Mouse (Mus musculus) urinary bladder, adult 2 months (tissue): Measurements from ENCODE around the gene Mettl6. TPM values are rescaled to one million over a fixed set of nuclear protein-coding genes. Genes with fewer than 3 reads are reported as not detected.

Experiments
- DNase-seq: peaks from one replicate; pipeline ENCODE4 v3.0.0; 2022; ENCODE audit warnings: low spot score
- polyA plus RNA-seq: library from polyadenylated mRNA; depleted of rRNA; stranded (reverse); fragments of >200 nt; gene quantifications from 2 replicates; pipeline ENCODE4 v1.2.3, GENCODE M21; 2012; rRNA removed

The Mettl6 gene
- polyA plus RNA-seq, 1 experiment: 15.0 TPM

GRCm38 (mm10) chr14:31433126-31433525 lies 61.7 kb downstream of the Mettl6 start:
- DNase-seq: no peak

GRCm38 (mm10) chr14:31432424-31432823 lies 62.4 kb downstream of the Mettl6 start:
- DNase-seq: no peak

GRCm38 (mm10) chr14:31431789-31432330 lies 63.0 kb downstream of the Mettl6 start:
- DNase-seq: no peak

DNA sequence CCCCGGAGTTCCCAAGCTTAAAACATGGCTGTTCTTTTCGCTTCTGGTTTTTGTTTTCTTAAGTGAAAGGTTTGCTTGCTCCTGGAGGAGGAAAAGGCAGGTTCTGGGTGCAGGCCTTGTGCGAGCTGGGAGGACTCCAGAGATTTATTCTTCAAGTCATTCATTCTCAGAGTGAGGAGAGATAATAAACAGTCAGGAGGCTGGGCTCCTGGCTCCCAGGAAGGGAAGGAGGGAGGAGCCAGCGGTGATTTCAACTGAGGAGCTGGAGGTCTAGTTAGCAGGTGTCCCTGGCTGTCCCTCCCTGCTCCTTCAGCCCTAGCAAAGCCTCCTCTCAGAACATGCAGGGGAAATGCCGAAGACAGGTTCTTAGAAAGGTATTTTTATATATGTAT lies 65.8 kb downstream of the Mettl6 start:
- DNase-seq: no peak

- DNase-seq: no peak
Measured at GRCm38 (mm10) chr14:31428211-31429003, 66.4 kb downstream of the Mettl6 start.

Other genes starting within 250 kb of the Mettl6 start
- gene Phf7, start 243.7 kb downstream of the Mettl6 start, polyA plus RNA-seq: 8.9 and 9.0 TPM in 2 replicates
- gene Bap1, start 243.6 kb downstream of the Mettl6 start, polyA plus RNA-seq: 41.8 and 43.2 TPM in 2 replicates
- gene Dnah1, start 171.1 kb downstream of the Mettl6 start, polyA plus RNA-seq: 2.3 and 2.4 TPM in 2 replicates
- 29.0 and 34.9 TPM in 2 replicates for gene Capn7, start 158.4 kb downstream of the Mettl6 start, polyA plus RNA-seq
- gene Sh3bp5, start 59.0 kb downstream of the Mettl6 start, polyA plus RNA-seq: 36.1 and 37.0 TPM in 2 replicates
- gene Eaf1, start 641 bp downstream of the Mettl6 start, polyA plus RNA-seq: 19.7 and 21.5 TPM in 2 replicates
- 0.66 and 0.88 TPM in 2 replicates for gene Colq, start 96.3 kb upstream of the Mettl6 start, polyA plus RNA-seq
- gene Gm49387, start 145.8 kb upstream of the Mettl6 start, polyA plus RNA-seq: not detected in 2 replicates
- gene Btd, start 146.0 kb upstream of the Mettl6 start, polyA plus RNA-seq: 25.4 and 27.7 TPM in 2 replicates
- 19.3 and 24.1 TPM in 2 replicates for gene Hacl1, start 146.2 kb upstream of the Mettl6 start, polyA plus RNA-seq